Mouse (Mus musculus) stomach, embryonic 14.5 days (tissue): Measurements from ENCODE around the gene Fcrl6. TPM values are rescaled to one million over a fixed set of nuclear protein-coding genes. Genes with fewer than 3 reads are reported as not detected.
A peak's percentile ranks its signal among the peaks of the same experiment; 100 is the strongest.

Source experiments
- ATAC-seq: fragments of 200-750 bp; cut with Nextera tagmentation; 2 replicates; pipeline ENCODE4 v1.8.0; 2017; ENCODE audit warnings: low read depth, moderate TSS enrichment; ENCODE audit not compliant: insufficient number of reproducible peaks, insufficient read depth, low FRiP score
- H3K27ac ChIP-seq: fragments of 300-500 bp; sonication (generic); 2 replicates; pipeline ENCODE4 v1.5.1; 2014; ENCODE audit warnings: mild to moderate bottlenecking, low read length, moderate library complexity, mixed read lengths
- H3K27me3 ChIP-seq: fragments of 300-500 bp; sonication (generic); 2 replicates; pipeline ENCODE4 v1.6.1; 2014; ENCODE audit warnings: low read length, control low read depth, mixed read lengths; ENCODE audit not compliant: control insufficient read depth, insufficient read depth
- H3K36me3 ChIP-seq: fragments of 300-500 bp; sonication (generic); 2 replicates; pipeline ENCODE4 v1.6.1; 2014; ENCODE audit warnings: mild to moderate bottlenecking, control low read depth, low read length, moderate library complexity, mixed read lengths; ENCODE audit not compliant: control insufficient read depth, insufficient read depth
- H3K4me1 ChIP-seq: fragments of 300-500 bp; sonication (generic); 2 replicates; pipeline ENCODE4 v1.6.1; 2014; ENCODE audit warnings: low read length, control low read depth, mixed read lengths; ENCODE audit not compliant: control insufficient read depth, insufficient read depth
- H3K4me2 ChIP-seq: fragments of 300-500 bp; sonication (generic); replicated peaks from 2 replicates; pipeline ENCODE4 v1.6.1; 2014; ENCODE audit warnings: low read depth, low read length, control low read depth
- H3K4me3 ChIP-seq: fragments of 300-500 bp; sonication (generic); 2 replicates; pipeline ENCODE4 v1.5.1; 2014; ENCODE audit warnings: low read depth, low read length, control low read depth
- H3K9ac ChIP-seq: fragments of 300-500 bp; sonication (generic); replicated peaks from 2 replicates; pipeline ENCODE4 v1.6.1; 2014; ENCODE audit warnings: low read depth, mild to moderate bottlenecking, control low read depth, low read length, moderate library complexity, mixed read lengths
- H3K9me3 ChIP-seq: fragments of 300-500 bp; sonication (generic); 2 replicates; pipeline ENCODE4 v1.6.1; 2016; ENCODE audit warnings: low read depth, low read length, control low read depth; ENCODE audit not compliant: control insufficient read depth
- WGBS: fragments of 180-500 bp; shearing (Covaris S2); extraction: QIAGEN DNeasy Blood & Tissue Kit; methylation state at CpG from one replicate; pipeline ENCODE4 v1.1.7; 2014; 5-methylcytosine and 5-hydroxymethylcytosine counted together
- polyA plus RNA-seq: library from polyadenylated mRNA; unstranded; fragments of >200 nt; fragmentation: Nextera tagmentation; extraction: Ambion mirVana; gene quantifications from 2 replicates; pipeline ENCODE4 v1.2.1, GENCODE M21; 2014

Gene Fcrl6
- polyA plus RNA-seq, 1 experiment from 2014 or later = not detected

DNA sequence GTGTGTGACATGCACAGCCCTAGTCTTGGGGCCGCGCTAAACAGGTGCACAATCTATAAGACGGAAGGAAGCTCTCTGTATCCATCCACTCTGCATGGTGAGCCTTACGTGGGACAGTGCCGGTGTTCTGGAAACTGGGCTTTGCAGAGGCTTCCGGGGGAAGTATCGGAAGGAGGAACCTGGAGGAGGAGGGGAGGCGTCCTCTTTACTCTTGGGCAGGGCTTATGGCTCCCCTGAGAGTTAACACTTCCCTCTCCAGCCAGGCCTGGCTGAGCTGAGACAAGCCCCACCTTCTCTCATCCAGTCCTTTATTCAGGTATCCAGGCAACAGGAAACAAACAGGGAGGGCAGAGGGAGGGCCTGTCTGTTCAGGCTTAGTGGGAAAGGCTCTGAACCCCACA is 51.8 kb downstream of the Fcrl6 start:
- Histone ChIP-seq H3K4me3 (peak overlapping the region; percentile 43), H3K36me3 (no peaks in the 10 kb centered on the region), H3K9me3 (no peaks in the 10 kb centered on the region), H3K27ac (no peak overlapping the region), H3K4me1 (peaks cover 5% of the 10 kb centered on the region; the same call in 1 of the 2 replicates), H3K27me3 (no peaks in the 10 kb centered on the region), H3K9ac (peak overlapping the region; percentile 31; the same call in 1 of the 2 replicates), H3K4me2 (peak overlapping the region; percentile 66)
- peak; percentile 90 for ATAC-seq
- 0% methylated on average over 8 of the region's 8 CpGs for WGBS

DNA sequence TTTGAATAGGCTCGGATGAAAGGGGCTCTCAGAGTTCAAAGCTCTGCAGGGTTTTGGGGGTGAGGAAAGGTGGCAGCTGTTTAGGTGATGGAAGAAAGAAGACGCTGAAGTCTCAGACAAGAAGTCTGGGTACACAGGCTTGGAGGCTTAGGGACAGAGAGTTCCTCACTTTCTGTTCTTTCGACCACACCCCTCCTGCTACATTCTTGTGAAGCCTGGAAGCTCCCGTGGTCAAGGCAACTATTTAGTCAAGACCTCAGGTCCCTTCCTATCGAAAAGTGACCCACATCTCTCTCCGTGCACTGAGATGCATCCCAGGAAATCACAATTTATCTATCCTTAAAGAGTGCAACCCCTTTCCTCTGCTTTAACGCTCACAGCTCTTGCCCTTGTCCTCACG is 52.6 kb downstream of the Fcrl6 start:
- peaks cover 5% of the 10 kb centered on the region; the same call in 1 of the 2 replicates for H3K4me1 ChIP-seq
- H3K9ac ChIP-seq = 0 out of 2 replicates have a peak overlapping the region, but pooled peaks have one; percentile 31
- no peaks in the 10 kb centered on the region for H3K9me3 ChIP-seq
- ATAC-seq = no peak
- H3K36me3 ChIP-seq = no peaks in the 10 kb centered on the region
- no peak overlapping the region for H3K27ac ChIP-seq
- H3K4me3 ChIP-seq = peak overlapping the region; percentile 43
- WGBS = 8% methylated on average over 8 of the region's 8 CpGs
- no peaks in the 10 kb centered on the region for H3K27me3 ChIP-seq
- H3K4me2 ChIP-seq = peak overlapping the region; percentile 66

DNA sequence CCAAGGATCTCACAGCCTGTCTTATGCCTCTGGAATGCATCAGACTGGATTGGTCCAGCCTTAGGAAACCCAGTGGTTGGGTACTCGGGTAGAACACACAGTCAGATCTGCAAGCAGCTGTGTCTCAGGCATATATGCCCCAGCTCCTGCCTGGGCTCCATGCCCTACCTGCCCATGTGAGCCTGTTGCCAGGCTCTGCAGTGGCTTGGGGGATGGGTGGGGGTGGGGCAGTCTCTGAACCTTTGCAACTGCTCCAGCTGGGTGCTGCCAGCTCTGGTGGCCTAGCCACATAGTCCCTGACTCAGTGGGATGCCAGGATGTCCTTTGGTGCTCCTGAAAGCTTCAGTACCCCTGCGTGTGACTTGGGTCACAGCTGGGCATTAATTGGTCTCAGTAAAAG is 53.0 kb downstream of the Fcrl6 start:
- Histone ChIP-seq H3K9me3 (no peaks in the 10 kb centered on the region), H3K4me2 (peak overlapping the region; percentile 66), H3K27ac (no peak overlapping the region), H3K9ac (no peak overlapping the region), H3K4me3 (peak overlapping the region; percentile 43; the same call in 1 of the 2 replicates), H3K36me3 (no peaks in the 10 kb centered on the region), H3K4me1 (peaks cover 5% of the 10 kb centered on the region; the same call in 1 of the 2 replicates), H3K27me3 (no peaks in the 10 kb centered on the region)
- WGBS = 13% methylated on average over 2 of the region's 2 CpGs
- no peak for ATAC-seq

DNA sequence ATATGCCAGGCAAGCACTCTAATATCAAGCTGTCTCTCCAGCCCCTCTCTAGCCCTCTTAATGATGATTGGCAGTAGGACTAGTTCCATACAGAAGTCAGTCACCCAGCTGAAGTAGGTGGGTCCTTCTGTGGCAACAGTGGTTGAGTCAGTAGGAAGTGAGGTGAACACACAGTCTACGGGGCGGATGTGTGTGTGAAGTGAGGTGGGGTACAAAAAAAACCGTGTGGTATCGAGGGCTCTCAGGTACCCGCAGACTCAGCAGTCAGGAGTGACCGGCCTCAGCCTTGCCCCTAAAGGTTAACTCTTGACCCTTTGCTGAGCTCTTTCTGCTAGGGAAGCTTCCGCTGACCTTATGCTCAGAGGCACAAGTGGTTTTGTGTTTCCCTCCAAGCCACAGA is 53.9 kb downstream of the Fcrl6 start:
- Histone ChIP-seq H3K4me2 (no peak overlapping the region), H3K9ac (no peak overlapping the region), H3K4me1 (peaks cover 5% of the 10 kb centered on the region; the same call in 1 of the 2 replicates), H3K36me3 (no peaks in the 10 kb centered on the region), H3K27me3 (no peaks in the 10 kb centered on the region), H3K9me3 (no peaks in the 10 kb centered on the region), H3K27ac (no peak overlapping the region), H3K4me3 (no peak overlapping the region)
- 41% methylated on average over 7 of the region's 7 CpGs for WGBS
- no peak for ATAC-seq

Other genes with a start within 250 kb of the Fcrl6 start
- gene Pigm, start 226.0 kb downstream of the Fcrl6 start, polyA plus RNA-seq = 9.7 and 10.5 TPM in 2 replicates
- gene Slamf9, start 127.2 kb downstream of the Fcrl6 start, polyA plus RNA-seq = 0.43 and 0.45 TPM in 2 replicates
- gene Igsf9, start 120.8 kb downstream of the Fcrl6 start, polyA plus RNA-seq = 41.5 and 48.1 TPM in 2 replicates
- 188 and 196 TPM in 2 replicates for gene Tagln2, start 102.5 kb downstream of the Fcrl6 start, polyA plus RNA-seq
- 1.9 and 2.9 TPM in 2 replicates for gene Cfap45, start 81.8 kb downstream of the Fcrl6 start, polyA plus RNA-seq
- gene Vsig8, start 46.6 kb downstream of the Fcrl6 start, polyA plus RNA-seq = 1.0 and 1.2 TPM in 2 replicates
- gene Slamf8, start 12.0 kb downstream of the Fcrl6 start, polyA plus RNA-seq = 0.45 TPM in 1 of 2 replicates, not detected in the other
- gene Dusp23, start 30.4 kb upstream of the Fcrl6 start, polyA plus RNA-seq = 12.3 and 15.3 TPM in 2 replicates
- 0.29 and 0.83 TPM in 2 replicates for gene Crp, start 95.5 kb upstream of the Fcrl6 start, polyA plus RNA-seq